Mouse (Mus musculus) brain, embryonic 14.5 days (tissue): Measurements from ENCODE around the gene Uevld.

Experiments
- CTCF ChIP-seq: fragments of 200-500 bp; IDR thresholded peaks from 2 replicates; pipeline ENCODE4 v1.5.1; 2012; ENCODE audit warnings: inconsistent platforms, mild to moderate bottlenecking, moderate library complexity, borderline replicate concordance; ENCODE audit not compliant: insufficient read depth, insufficient read length; ENCODE audit errors: extremely low read depth
- POLR2A ChIP-seq: fragments of 200-500 bp; IDR thresholded peaks from 2 replicates; pipeline ENCODE4 v1.6.1; 2012; ENCODE audit warnings: mild to moderate bottlenecking, inconsistent platforms, borderline replicate concordance; ENCODE audit not compliant: poor library complexity, insufficient read depth, insufficient read length, severe bottlenecking; ENCODE audit errors: extremely low read depth

GRCm38 (mm10) chr7:46986646-46987045, 28.3 kb upstream of the Uevld start:
- TF ChIP-seq CTCF (no peak), POLR2A (no peak)
